Mouse (Mus musculus): Measurements from ENCODE around the gene Qars. TPM values are rescaled to one million over a fixed set of nuclear protein-coding genes. Genes with fewer than 3 reads are reported as not detected.
A peak's percentile ranks its signal among the peaks of the same experiment; 100 is the strongest.

Gene Qars
- polyA plus RNA-seq, 1 experiment from 2014 or later, result 101 TPM

DNA sequence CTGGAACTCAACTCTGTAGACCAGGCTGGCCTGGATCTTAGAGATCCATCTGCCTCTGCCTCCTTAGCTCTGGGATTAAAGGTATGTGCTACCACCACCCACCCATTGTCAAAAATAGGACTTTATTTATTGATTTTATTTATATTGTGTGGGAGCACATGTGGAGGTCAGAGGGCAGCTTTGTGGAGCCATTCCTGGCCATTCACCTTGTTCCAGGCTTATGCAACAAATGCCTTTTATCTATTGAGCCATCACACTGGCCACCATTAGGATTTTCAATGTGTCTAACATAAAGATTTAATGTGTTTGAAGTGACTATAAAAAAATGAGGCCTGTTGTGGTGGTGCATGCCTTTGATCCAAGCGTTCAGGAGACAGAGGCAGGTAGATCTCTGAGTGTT is 24.0 kb downstream of the Qars start:
- ATAC-seq (ENCODE audit: low FRiP score) (no peak), DNase-seq (ENCODE audit: low spot score) (no peak)
- Histone ChIP-seq H3K4me2 (replicated peaks; ENCODE audit: low read depth, low read length) (no peak overlapping the region), H3K4me3 (ENCODE audit: low read depth, low read length) (no peak overlapping the region), H3K9ac (ENCODE audit: low read depth, low read length) (no peak overlapping the region), H3K36me3 (ENCODE audit: control insufficient read depth, insufficient read depth, low read length) (peaks cover 25% of the 10 kb centered on the region), H3K9me3 (ENCODE audit: control insufficient read depth, low read length) (no peaks in the 10 kb centered on the region), H3K4me1 (replicated peaks; ENCODE audit: control insufficient read depth, insufficient read depth, low read length) (no peaks in the 10 kb centered on the region), H3K27me3 (ENCODE audit: control insufficient read depth, insufficient read depth, low read length) (no peaks in the 10 kb centered on the region), H3K27ac (ENCODE audit: low read depth, low read length) (no peak overlapping the region)
- 98% methylated on average over 1 of the region's 1 CpGs for WGBS

DNA sequence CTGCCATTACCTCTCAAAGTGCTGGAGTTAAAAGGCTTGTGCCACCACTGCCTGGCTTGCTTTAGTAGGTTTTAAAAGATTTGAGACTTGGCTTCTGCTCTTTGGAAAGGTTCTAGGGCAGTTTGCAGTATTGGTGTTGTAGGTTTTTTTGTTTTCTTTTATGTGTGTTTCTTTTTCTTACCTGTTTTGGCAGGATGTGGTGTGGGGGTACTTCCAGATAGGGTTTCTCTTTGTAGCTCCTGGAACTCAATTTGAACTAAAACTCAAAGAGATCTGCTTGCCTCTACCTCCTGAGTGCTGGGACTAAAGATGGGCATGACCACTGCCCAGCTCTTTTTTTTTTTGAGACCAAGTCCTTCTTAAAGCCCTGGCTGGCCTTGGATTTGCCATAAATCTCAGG is 33.3 kb downstream of the Qars start:
- Histone ChIP-seq H3K9me3 (ENCODE audit: control insufficient read depth, low read length) (no peaks in the 10 kb centered on the region), H3K4me3 (ENCODE audit: low read depth, low read length) (no peak overlapping the region), H3K4me1 (replicated peaks; ENCODE audit: control insufficient read depth, insufficient read depth, low read length) (no peaks in the 10 kb centered on the region), H3K27me3 (ENCODE audit: control insufficient read depth, insufficient read depth, low read length) (no peaks in the 10 kb centered on the region), H3K27ac (ENCODE audit: low read depth, low read length) (no peak overlapping the region), H3K36me3 (ENCODE audit: control insufficient read depth, insufficient read depth, low read length) (peaks cover 27% of the 10 kb centered on the region; the same call in 1 of the 2 replicates), H3K4me2 (replicated peaks; ENCODE audit: low read depth, low read length) (no peak overlapping the region), H3K9ac (ENCODE audit: low read depth, low read length) (no peak overlapping the region)
- no peak for DNase-seq (ENCODE audit: low spot score)
- no peak for ATAC-seq (ENCODE audit: low FRiP score)

DNA sequence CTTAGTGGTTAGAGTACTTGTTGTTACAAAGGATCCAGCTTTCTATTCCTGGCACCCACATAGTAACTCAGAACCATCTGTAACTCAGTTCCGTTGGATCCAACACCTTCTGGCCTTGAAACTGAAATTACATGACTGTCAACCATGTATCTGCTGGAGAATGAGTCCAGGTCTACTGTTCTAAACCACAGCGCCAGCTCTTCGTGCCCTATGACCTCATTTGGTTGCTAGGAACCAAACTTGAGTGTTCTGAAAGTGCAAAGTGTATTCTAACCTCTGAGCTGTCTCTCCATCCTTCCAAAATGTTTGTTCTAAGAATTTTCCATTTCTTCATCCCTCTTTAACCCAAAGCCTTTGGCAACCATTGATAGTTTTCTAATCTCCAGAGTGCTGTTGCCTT is 38.5 kb downstream of the Qars start:
- Histone ChIP-seq H3K4me2 (replicated peaks; ENCODE audit: low read depth, low read length) (no peak overlapping the region), H3K27ac (ENCODE audit: low read depth, low read length) (no peak overlapping the region), H3K4me1 (replicated peaks; ENCODE audit: control insufficient read depth, insufficient read depth, low read length) (no peaks in the 10 kb centered on the region), H3K9ac (ENCODE audit: low read depth, low read length) (no peak overlapping the region), H3K27me3 (ENCODE audit: control insufficient read depth, insufficient read depth, low read length) (no peaks in the 10 kb centered on the region), H3K36me3 (ENCODE audit: control insufficient read depth, insufficient read depth, low read length) (peaks cover 27% of the 10 kb centered on the region; the same call in 1 of the 2 replicates), H3K4me3 (ENCODE audit: low read depth, low read length) (no peak overlapping the region), H3K9me3 (ENCODE audit: control insufficient read depth, low read length) (no peaks in the 10 kb centered on the region)
- DNase-seq (ENCODE audit: low spot score) (no peak), ATAC-seq (ENCODE audit: low FRiP score) (no peak)
- 92% methylated on average over 3 of the region's 3 CpGs for WGBS

DNA sequence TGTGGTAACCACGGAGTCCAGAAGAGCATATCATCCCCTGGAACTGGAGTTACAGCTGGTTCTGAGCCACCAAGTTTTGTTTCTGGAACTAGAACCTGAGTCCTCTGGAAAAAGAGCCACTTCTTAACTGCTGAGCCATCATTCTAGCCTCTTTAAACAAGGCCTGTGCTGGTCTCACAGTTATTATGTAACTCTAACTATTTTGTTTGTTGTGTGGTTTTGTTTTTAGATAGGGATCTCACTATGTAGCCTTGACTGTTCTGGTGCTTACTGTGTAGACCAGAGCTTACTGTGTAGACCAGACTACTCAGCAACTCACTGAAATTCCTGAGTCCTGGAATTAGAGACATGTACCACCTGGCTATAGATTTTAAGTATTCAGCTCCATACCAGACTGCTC is 39.4 kb downstream of the Qars start:
- DNase-seq (ENCODE audit: low spot score) (no peak), ATAC-seq (ENCODE audit: low FRiP score) (no peak)
- Histone ChIP-seq H3K4me1 (replicated peaks; ENCODE audit: control insufficient read depth, insufficient read depth, low read length) (no peaks in the 10 kb centered on the region), H3K9me3 (ENCODE audit: control insufficient read depth, low read length) (no peaks in the 10 kb centered on the region), H3K9ac (ENCODE audit: low read depth, low read length) (no peak overlapping the region), H3K4me3 (ENCODE audit: low read depth, low read length) (no peak overlapping the region), H3K36me3 (ENCODE audit: control insufficient read depth, insufficient read depth, low read length) (peaks cover 26% of the 10 kb centered on the region; the same call in 1 of the 2 replicates), H3K4me2 (replicated peaks; ENCODE audit: low read depth, low read length) (no peak overlapping the region), H3K27ac (ENCODE audit: low read depth, low read length) (no peak overlapping the region), H3K27me3 (ENCODE audit: control insufficient read depth, insufficient read depth, low read length) (no peaks in the 10 kb centered on the region)
- 96% methylated on average over 1 of the region's 1 CpGs for WGBS

DNA sequence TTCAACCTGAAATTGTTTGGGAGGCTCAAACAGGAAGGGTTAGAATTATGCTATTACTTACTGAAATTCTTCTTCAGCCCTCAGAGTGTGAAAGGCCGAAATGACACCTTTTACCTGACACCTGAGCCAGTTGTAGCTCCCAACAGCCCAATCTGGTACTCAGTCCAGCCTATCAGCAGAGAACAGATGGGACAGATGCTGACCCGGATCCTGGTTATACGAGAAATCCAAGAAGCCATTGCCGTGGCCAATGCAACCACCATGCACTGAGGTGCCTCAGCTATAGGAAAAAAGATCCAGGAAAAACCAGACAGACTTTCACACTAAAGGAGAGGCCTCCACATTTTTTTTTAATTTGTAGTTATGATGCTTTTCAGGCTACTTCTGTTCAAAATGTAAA is 51.7 kb downstream of the Qars start:
- Histone ChIP-seq H3K36me3 (ENCODE audit: control insufficient read depth, insufficient read depth, low read length) (peaks cover 27% of the 10 kb centered on the region), H3K4me2 (replicated peaks; ENCODE audit: low read depth, low read length) (no peak overlapping the region), H3K4me3 (ENCODE audit: low read depth, low read length) (no peak overlapping the region), H3K27me3 (ENCODE audit: control insufficient read depth, insufficient read depth, low read length) (no peaks in the 10 kb centered on the region), H3K27ac (ENCODE audit: low read depth, low read length) (no peak overlapping the region), H3K9me3 (ENCODE audit: control insufficient read depth, low read length) (no peaks in the 10 kb centered on the region), H3K9ac (ENCODE audit: low read depth, low read length) (no peak overlapping the region), H3K4me1 (replicated peaks; ENCODE audit: control insufficient read depth, insufficient read depth, low read length) (no peaks in the 10 kb centered on the region)
- 97% methylated on average over 4 of the region's 4 CpGs for WGBS
- DNase-seq (ENCODE audit: low spot score) (no peak), ATAC-seq (ENCODE audit: low FRiP score) (no peak)

DNA sequence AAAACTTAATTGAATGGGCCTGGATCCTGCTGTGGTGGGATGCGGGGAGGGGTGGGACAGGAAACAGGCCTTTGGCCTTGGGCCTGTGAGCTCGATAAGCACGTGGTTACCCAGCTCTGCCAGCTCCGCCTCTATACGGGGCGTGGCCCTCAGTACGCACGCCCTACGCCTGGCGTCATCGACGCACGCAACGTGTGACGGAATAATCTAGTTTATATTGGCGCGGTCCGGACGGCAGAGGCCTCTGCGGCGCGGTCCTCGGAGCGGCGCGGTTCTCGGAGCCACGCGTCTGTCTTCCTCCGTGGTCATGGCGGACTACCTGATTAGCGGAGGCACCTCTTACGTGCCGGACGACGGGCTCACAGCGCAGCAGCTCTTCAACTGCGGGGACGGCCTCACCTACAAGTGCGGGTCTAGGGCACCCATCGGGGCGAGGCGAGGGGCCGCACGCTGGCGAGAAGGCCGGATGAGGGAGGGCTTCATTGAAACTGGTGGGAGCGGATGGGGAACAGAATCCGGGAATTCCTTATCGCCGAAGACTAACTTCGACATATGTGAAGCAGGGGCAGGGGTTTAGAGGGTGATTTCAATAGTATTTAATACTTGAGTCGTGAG is 52.8 kb downstream of the Qars start, which contains the start of gene Impdh2:
TSS of gene Impdh2 (plus strand) at position 60 of the 615 bp plus-strand sequence.
- H3K27ac ChIP-seq (ENCODE audit: low read depth, low read length), result peak within 1 kb of the TSS; percentile 54; the same call in 1 of the 2 replicates
- no peaks in the 10 kb centered on the region for H3K9me3 ChIP-seq (ENCODE audit: control insufficient read depth, low read length)
- DNase-seq (ENCODE audit: low spot score) (peak; percentile 99), ATAC-seq (ENCODE audit: low FRiP score) (peak; percentile 99)
- H3K36me3 ChIP-seq (ENCODE audit: control insufficient read depth, insufficient read depth, low read length), result peaks cover 24% of the 10 kb centered on the region
- peak within 1 kb of the TSS; percentile 62 for H3K4me2 ChIP-seq (replicated peaks; ENCODE audit: low read depth, low read length)
- under 1% methylated on average over 50 of the region's 53 CpGs for WGBS
- peak within 1 kb of the TSS; percentile 68 for H3K9ac ChIP-seq (ENCODE audit: low read depth, low read length)
- peak within 1 kb of the TSS; percentile 43 for H3K4me3 ChIP-seq (ENCODE audit: low read depth, low read length)
- no peaks in the 10 kb centered on the region for H3K27me3 ChIP-seq (ENCODE audit: control insufficient read depth, insufficient read depth, low read length)
- no peaks in the 10 kb centered on the region for H3K4me1 ChIP-seq (replicated peaks; ENCODE audit: control insufficient read depth, insufficient read depth, low read length)

DNA sequence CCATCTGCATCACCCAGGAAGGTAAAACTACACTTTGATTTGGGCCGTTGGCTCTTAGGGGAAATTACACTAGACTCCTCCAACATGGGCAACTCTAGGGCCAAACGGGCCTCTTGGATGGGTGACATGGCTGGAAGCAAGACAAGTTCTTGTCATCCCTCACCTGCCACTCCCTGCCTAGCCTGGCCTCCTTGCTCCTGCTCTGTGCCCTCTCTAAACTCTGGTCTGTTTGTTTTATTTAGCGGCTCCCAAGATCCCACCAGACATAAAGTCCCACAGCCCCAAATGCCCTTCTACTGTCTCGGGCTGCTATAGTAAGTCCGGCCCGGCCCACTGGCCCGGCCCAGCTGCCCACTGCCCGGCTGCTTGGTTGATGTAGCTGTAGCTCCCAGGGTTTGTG is 56.2 kb downstream of the Qars start:
- no peak overlapping the region for H3K9ac ChIP-seq (ENCODE audit: low read depth, low read length)
- DNase-seq (ENCODE audit: low spot score) (no peak), ATAC-seq (ENCODE audit: low FRiP score) (no peak)
- peaks cover 12% of the 10 kb centered on the region for H3K4me1 ChIP-seq (replicated peaks; ENCODE audit: control insufficient read depth, insufficient read depth, low read length)
- no peak overlapping the region for H3K27ac ChIP-seq (ENCODE audit: low read depth, low read length)
- H3K9me3 ChIP-seq (ENCODE audit: control insufficient read depth, low read length), result no peaks in the 10 kb centered on the region
- no peaks in the 10 kb centered on the region for H3K27me3 ChIP-seq (ENCODE audit: control insufficient read depth, insufficient read depth, low read length)
- WGBS, result 91% methylated on average over 8 of the region's 8 CpGs
- no peak overlapping the region for H3K4me3 ChIP-seq (ENCODE audit: low read depth, low read length)
- H3K36me3 ChIP-seq (ENCODE audit: control insufficient read depth, insufficient read depth, low read length), result peaks cover 5% of the 10 kb centered on the region; the same call in 1 of the 2 replicates
- no peak overlapping the region for H3K4me2 ChIP-seq (replicated peaks; ENCODE audit: low read depth, low read length)

DNA sequence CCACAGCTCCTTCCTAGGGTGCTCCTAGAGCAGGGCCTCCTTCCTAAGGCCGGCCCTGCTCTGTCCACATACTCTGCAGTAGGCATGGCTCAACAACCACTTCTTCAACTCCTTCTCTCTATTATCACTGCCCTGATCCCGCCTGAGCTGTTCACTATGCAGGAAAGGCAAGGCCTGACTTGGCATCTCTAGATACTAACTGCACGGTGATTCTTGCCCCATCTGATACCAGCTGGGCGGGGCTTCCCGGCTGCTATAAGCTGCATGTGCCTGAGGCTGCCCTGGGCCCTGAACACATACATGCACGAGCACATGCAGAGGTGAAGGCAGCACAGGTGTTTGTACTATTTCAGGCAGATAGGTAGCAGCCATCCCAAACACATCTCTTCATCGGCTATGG is 56.6 kb downstream of the Qars start:
- peaks cover 12% of the 10 kb centered on the region for H3K4me1 ChIP-seq (replicated peaks; ENCODE audit: control insufficient read depth, insufficient read depth, low read length)
- no peak for DNase-seq (ENCODE audit: low spot score)
- WGBS, result 91% methylated on average over 7 of the region's 7 CpGs
- no peak overlapping the region for H3K9ac ChIP-seq (ENCODE audit: low read depth, low read length)
- H3K4me3 ChIP-seq (ENCODE audit: low read depth, low read length), result no peak overlapping the region
- no peak overlapping the region for H3K4me2 ChIP-seq (replicated peaks; ENCODE audit: low read depth, low read length)
- no peak for ATAC-seq (ENCODE audit: low FRiP score)
- H3K36me3 ChIP-seq (ENCODE audit: control insufficient read depth, insufficient read depth, low read length), result peaks cover 5% of the 10 kb centered on the region; the same call in 1 of the 2 replicates
- no peak overlapping the region for H3K27ac ChIP-seq (ENCODE audit: low read depth, low read length)
- H3K9me3 ChIP-seq (ENCODE audit: control insufficient read depth, low read length), result no peaks in the 10 kb centered on the region
- no peaks in the 10 kb centered on the region for H3K27me3 ChIP-seq (ENCODE audit: control insufficient read depth, insufficient read depth, low read length)

All from hindbrain, embryonic 11.5 days (tissue).